ENCODE assay signal across 8 mouse cellular contexts in genomic region chr17:25083444-25083931, GRCm38 (mm10). TPM values are rescaled to one million over a fixed set of nuclear protein-coding genes. Genes with fewer than 3 reads are reported as not detected.
A peak's percentile ranks its signal among the peaks of the same experiment; 100 is the strongest.
DNase-seq lines count a peak whose midpoint lies in the region; ATAC-seq and TF ChIP-seq lines count a peak whose summit lies in the region.

Gene Tmem204 (minus strand): TSS chr17:25083591.

- H3K27me3 ChIP-seq in heart, embryonic 15.5 days, result no peaks in the 10 kb centered on the region

- peak; percentile 56 for TF ChIP-seq CTCF in layer of hippocampus, adult 2 months (conservative IDR thresholded peaks at IDR 0.05)

- peak; percentile 47 for ATAC-seq in erythroblast, adult 5-6 weeks (replicated peaks; ENCODE audit: low FRiP score, poor library complexity, severe bottlenecking)
- ATAC-seq in heart, embryonic 15.5 days (replicated peaks; ENCODE audit: insufficient number of reproducible peaks, insufficient read depth, low FRiP score, low read depth), result peak; percentile 82
- peak; percentile 23; the same call in 1 of the 2 replicates for ATAC-seq in megakaryocyte progenitor cell, adult 5-6 weeks (replicated peaks; ENCODE audit: poor library complexity)

- peak within 1 kb of the TSS; percentile 49 for H3K27ac ChIP-seq in layer of hippocampus, adult 2 months
- peak within 1 kb of the TSS; percentile 84 for H3K27ac ChIP-seq in heart, embryonic 15.5 days

- no peak for DNase-seq in layer of hippocampus, adult 2 months (ENCODE audit: low spot score in 2 of 2)
- DNase-seq in layer of hippocampus, postnatal 10 days (ENCODE audit: low spot score in 2 of 2), result no peak
- peak; percentile 84 for DNase-seq in kidney, postnatal 14 days
- DNase-seq in urinary bladder, postnatal 36 days (ENCODE audit: low spot score in 2 of 2), result peak; percentile 55 to 74
- DNase-seq in cerebellum, adult 18-20 months, result no peak

- H3K4me2 ChIP-seq in heart, embryonic 15.5 days, result peak within 1 kb of the TSS; percentile 56; the same call in 1 of the 2 replicates

- no peak within 1 kb of the TSS for H3K4me3 ChIP-seq in layer of hippocampus, adult 2 months
- no peak within 1 kb of the TSS for H3K4me3 ChIP-seq in heart, embryonic 15.5 days

- no peak within 1 kb of the TSS for H3K9ac ChIP-seq in heart, embryonic 15.5 days

- 7% methylated on average over 7 of the region's 7 CpGs for WGBS in heart, embryonic 15.5 days

- H3K9me3 ChIP-seq in heart, embryonic 15.5 days (replicated peaks), result no peaks in the 10 kb centered on the region

- no peaks in the 10 kb centered on the region for H3K36me3 ChIP-seq in heart, embryonic 15.5 days

- H3K4me1 ChIP-seq in heart, embryonic 15.5 days (replicated peaks), result peaks cover 43% of the 10 kb centered on the region

RNA-seq across cellular contexts. Expression of gene Tmem204, which starts in this region (rescaled TPM):
- total RNA-seq in layer of hippocampus, adult 2 months (2021), result 1 to 10 TPM; 8.2 to 8.8 TPM
- total RNA-seq in layer of hippocampus, postnatal 10 days (2021), result 1 to 10 TPM; 7.4 to 7.9 TPM
- total RNA-seq in erythroblast, adult 5-6 weeks (2015; ENCODE audit: low replicate concordance), result not detected in 2 replicates
- not detected in 2 replicates for total RNA-seq in erythroblast, adult 5-6 weeks (2017; ENCODE audit: low replicate concordance)
- 23.1 and 24.8 TPM in 2 replicates for polyA plus RNA-seq in heart, embryonic 15.5 days (2015; fragmentation: Nextera tagmentation; extraction: Ambion mirVana)
- total RNA-seq in megakaryocyte progenitor cell, adult 5-6 weeks (2015), result not detected in 2 replicates
- not detected in 2 replicates for total RNA-seq in megakaryocyte progenitor cell, adult 5-6 weeks (2017)

Comparison
In these comparisons a context has a peak if more than half of its experiments do, and no peak if none do; other contexts are left out.
1. RNA of gene Tmem204 (total RNA-seq): 8.2 to 8.8 TPM in layer of hippocampus, adult 2 months and 7.4 to 7.9 TPM in layer of hippocampus, postnatal 10 days; not detected in erythroblast, adult 5-6 weeks and not detected in megakaryocyte progenitor cell, adult 5-6 weeks; every median in the first group is over 4 times any median in the second.
2. Peak in ATAC-seq in erythroblast, adult 5-6 weeks; RNA of the gene not detected or under 1 TPM.
3. Peak in ATAC-seq in megakaryocyte progenitor cell, adult 5-6 weeks; RNA of the gene not detected or under 1 TPM.
4. DNase-seq: peak in kidney, postnatal 14 days (single experiment) and urinary bladder, postnatal 36 days (2 of 2); none in layer of hippocampus, adult 2 months (0 of 2), layer of hippocampus, postnatal 10 days (0 of 2) and cerebellum, adult 18-20 months (0 of 2).
5. ATAC-seq: peak in every context shown above with its lines; median percentile 82 in heart, embryonic 15.5 days; 47 in erythroblast, adult 5-6 weeks; 23 in megakaryocyte progenitor cell, adult 5-6 weeks.